Mouse (Mus musculus) brain, embryonic 18.5 days (tissue): ENCODE measurements at regions not wholly inside any gene's neighbourhood (a gene's known extent, or its start where the extent isn't known, plus 50 kb on each side); places are given as distances from the start of the nearest gene placed in this dataset.

Source experiments
- DNase-seq: peaks from one replicate; pipeline ENCODE4 v3.0.0-alpha.2; 2012; ENCODE audit warnings: low read depth, low spot score

- DNase-seq, result no peak
Measured at GRCm38 (mm10) chr8:92212786-92213535, 144.5 kb upstream of the Irx5 start.

- no peak for DNase-seq
Measured at GRCm38 (mm10) chr8:92209081-92209480, 148.3 kb upstream of the Irx5 start.

DNA sequence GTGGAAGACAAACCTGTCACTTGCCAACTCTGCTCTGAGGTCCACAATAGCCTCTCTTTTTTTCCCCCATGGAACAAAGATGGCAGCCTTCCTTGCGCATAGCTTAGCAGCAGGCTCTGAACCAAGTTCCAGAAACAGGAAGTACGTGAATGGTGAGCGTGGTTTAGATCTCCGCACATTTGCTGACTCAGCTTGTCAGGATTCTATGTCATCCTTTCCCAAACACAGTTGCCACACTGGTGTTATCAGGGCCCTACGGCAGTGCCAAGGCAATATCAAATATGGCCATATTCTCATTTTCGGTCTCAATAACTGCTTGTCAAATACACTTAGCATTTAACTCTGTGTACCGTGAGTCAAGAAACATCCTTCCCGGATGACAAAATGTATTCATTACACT lies 161.8 kb upstream of the Irx5 start:
- DNase-seq, result no peak

DNA sequence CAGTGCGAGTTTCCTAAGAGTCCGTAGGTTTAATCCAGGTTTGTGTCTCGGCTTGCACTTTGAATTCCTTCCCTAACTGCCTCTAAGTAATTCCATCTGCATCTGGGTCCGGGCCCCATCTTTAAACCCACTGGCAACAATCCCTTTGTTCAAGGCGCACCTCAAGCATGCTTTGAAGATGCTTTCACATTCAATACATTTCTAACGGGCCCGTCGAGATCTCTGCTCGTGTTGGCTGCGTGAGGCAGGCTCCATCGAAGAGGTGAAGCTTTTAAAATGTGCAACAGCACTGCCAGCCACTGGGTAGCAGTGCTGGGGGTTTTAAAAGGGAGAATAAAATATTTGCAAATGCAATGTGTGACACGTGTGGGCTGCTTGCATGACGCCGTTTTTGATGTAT lies 163.4 kb upstream of the Irx5 start:
- no peak for DNase-seq

DNA sequence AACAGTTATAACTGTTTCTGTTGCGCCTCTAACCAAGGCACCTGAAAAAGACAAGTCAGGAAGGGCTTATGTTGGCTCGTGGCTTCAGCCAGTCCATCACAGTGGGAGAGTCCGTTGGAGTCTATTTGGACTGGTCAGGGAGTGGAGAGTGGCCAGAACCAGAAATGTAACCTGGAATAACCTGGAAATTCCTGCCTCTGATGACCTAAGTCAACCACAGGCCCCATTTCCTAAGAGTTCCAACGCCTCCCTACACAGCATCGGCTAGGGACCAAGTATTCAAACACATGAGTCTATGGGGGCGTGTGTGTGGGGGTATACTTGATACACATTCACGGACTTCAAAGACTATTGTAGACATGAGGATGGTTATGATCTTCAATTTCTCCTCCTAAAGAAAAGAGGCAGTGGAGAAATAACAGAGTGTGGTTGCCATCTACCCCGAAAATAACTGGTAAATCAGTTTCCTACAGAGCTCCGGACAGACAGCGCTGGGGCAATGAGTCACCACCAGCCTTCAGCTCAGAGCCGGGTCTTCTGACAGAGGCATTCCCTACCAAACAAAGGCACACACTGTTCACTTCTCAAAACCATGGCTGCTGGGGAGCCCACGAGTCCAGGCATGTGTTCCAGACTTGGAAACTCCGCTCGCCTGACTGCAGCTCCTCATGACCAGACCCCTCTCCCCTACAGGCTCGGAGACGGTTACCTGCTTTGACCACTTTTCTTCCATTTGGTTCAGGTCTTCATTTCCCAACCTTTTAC lies 167.0 kb upstream of the Irx5 start:
- no peak for DNase-seq

- no peak for DNase-seq
Measured at GRCm38 (mm10) chr8:92183331-92183730, 174.1 kb upstream of the Irx5 start.

GRCm38 (mm10) chr8:92180651-92181050 lies 176.8 kb upstream of the Irx5 start:
- DNase-seq, result no peak

- no peak for DNase-seq
Measured at GRCm38 (mm10) chr8:92179327-92179726, 178.1 kb upstream of the Irx5 start.

GRCm38 (mm10) chr8:92176101-92176500 lies 181.3 kb upstream of the Irx5 start:
- DNase-seq, result no peak

- DNase-seq, result no peak
Measured at GRCm38 (mm10) chr8:92174106-92174505, 183.3 kb upstream of the Irx5 start.

DNA sequence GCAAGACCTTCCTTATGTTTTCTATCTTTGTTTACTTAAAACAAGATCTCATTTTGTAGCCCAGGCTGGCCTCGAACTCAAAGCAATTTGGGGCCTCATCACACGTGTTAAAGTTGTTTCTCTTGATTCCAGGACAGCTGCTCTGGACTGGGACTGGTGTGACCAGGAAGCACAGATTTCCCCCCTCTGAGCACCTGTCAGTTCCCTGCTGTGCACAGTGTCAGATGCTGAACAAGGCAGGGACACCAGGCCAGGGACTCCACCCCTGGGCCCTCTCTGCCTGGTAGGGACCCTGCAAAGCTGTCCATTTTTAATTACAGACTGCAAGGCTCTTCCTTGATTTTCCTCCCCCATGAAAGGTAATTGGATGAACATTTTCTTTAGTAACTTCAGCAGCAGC lies 185.8 kb upstream of the Irx5 start:
- no peak for DNase-seq

GRCm38 (mm10) chr8:92167340-92167783 lies 190.1 kb upstream of the Irx5 start:
- DNase-seq, result no peak

GRCm38 (mm10) chr8:92165306-92165705 lies 192.1 kb upstream of the Irx5 start:
- DNase-seq, result no peak

- peak; percentile 36 for DNase-seq
Measured at GRCm38 (mm10) chr8:92164496-92164895, 192.9 kb upstream of the Irx5 start.

GRCm38 (mm10) chr8:92161002-92161401 lies 196.4 kb upstream of the Irx5 start:
- DNase-seq, result peak; percentile 46

DNA sequence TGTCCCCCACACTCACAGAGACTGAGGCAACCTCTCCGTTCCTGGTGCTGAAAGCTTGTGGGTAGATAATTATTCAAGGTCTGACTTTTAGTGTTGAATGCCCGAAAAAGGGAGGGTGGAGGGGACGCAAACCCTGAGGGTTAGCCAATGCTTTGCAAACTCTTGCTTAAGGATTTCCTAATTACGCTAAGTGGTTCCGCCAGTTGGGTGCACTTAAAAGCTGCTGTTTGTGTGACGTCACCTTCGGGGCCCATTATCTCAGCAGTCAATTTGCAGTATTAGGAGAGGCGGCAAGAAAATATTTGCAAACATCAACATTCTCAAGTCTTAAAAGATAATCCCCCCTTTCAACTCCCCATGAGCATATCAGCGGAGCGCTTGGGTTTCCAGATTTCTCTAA lies 199.2 kb upstream of the Irx5 start:
- no peak for DNase-seq

DNA sequence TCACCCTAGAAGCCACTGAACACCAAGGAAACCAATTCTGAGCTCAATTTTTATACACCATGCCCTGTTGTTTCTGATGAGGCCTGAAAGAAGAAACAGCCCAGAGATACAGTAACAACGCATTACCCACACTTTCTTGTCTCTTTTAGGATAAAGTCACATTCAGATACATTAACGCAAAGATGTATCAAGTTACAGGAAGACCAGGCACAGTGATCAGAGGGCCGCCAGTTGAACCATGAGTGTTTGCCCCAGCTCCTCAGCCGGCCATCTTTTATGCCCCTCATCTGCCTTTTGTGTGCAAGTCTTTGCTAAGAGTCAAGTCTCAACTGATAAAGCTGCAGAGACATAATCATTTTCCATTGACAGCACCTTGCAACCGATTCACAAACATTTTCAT lies 204.9 kb upstream of the Irx5 start:
- no peak for DNase-seq

GRCm38 (mm10) chr8:92147672-92148071 lies 209.8 kb upstream of the Irx5 start:
- DNase-seq, result no peak

GRCm38 (mm10) chr8:92137091-92137882 lies 220.1 kb upstream of the Irx5 start:
- no peak for DNase-seq

DNA sequence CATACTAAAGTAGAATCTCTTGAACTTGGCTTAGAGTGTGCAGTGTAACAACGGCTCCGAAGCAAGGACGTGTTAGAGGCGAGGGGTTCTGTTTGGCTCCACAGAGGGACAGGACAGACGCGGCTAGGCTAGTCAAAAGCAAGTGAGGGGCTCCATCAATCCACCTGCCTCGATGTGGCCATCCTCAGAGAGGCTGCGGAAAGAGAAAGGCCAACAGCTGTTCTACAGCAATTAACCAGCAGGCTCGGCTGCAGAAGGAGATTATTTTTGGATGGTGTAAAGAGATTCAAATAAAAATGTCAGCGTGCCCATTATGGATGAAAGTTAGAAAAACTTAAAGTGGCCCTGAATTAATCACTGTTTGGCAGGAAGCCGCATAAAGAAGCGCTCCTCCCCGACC lies 221.0 kb upstream of the Irx5 start:
- DNase-seq, result no peak

- DNase-seq, result no peak
Measured at GRCm38 (mm10) chr8:92134434-92134833, 223.0 kb upstream of the Irx5 start.
